Mouse (Mus musculus): Measurements from ENCODE around the gene Rgp1.
"Not testable (repeated sequence)": the region's sequence is repeated elsewhere in the genome, so short reads cannot be mapped to it uniquely, and the experiment has no call there.

The Rgp1 gene

DNA sequence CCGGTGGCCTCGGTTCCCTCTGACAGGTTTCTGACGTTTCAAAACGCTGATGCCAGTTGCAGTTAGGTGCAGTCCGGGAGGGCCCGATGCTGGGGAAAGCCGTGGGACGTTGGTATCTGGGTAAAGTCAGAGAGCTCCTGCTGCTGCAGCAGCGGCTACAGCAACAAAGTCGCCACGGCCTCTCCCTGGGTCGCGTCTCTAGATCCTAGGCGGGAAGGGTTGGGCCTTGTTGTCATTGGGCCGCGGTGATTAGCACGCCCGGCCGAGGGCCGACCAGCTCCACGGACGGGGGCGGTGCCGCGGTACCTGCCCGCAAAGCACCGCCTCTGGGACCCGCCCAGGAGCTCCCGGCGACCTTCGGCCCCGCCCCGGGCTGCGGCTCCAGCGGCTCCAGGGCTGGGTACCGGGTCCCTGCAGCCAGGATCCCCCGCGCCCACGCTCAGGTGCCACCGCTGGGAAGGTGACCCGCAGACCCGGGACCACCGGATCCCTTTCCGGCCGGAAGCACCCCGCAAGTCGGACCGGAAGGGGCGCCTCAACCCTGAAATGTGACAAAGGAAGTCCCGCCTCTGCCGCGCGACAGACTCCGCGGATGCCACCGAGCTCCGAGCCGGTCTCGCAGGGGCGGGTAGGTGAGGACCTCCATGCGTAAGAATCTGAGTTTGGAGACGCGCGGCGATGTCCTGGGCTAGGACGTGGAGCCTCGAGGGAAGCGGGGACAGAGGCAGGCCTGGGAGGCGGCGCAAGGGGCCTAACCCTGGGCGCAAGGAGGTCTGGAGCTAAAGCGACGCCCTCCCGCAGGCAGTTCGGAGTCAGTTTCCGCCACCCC lies at the start of gene Rgp1, which contains the start of gene Gba2:
Rgp1 (plus strand) TSS at position 340 of the 829 bp plus-strand sequence.
Gba2 (minus strand) TSS at position 498 of the 829 bp plus-strand sequence.
- DNase-seq (ENCODE audit: low read depth, low spot score): peak; percentile 86

DNA sequence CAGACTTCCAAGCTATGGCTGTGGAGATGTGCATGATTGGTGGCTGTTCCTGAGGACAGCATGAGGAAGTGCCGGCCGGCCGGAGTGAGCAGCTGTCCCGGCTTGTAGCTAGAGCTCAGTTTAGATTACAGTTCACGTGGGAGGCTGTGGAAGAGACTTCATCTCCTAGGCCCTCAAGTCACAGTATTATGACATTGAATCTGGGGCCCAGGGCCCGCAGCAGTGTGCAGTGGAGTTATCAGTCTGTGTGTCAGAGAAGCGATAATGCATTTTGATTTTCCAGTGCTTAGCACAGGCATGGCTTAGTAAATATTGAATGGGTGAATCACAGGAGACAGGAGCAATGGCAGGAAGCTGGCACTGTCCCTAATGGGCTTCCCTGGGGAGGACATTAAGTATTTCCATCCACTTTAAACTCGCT lies 48.4 kb upstream of the Rgp1 start:
- no peak for DNase-seq (ENCODE audit: low read depth, low spot score)

DNA sequence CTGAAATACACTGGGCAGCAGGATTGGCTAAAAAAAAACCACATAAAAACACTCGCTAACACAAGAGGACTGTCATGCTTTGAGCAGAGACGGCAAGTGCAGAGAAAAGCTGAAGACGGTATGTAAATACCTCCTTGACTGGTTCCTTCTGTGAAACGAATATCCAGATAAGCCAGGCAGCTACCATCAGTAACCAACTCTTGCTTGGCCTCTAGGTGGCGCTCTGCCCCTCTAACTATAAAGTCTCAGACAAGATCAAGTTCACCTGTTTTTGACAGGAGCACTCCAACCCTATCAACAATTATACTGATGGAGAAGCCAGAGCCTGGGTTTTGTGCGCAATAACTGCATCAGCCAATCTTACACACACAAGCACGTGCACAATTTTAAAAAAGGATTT lies 47.9 kb upstream of the Rgp1 start:
- DNase-seq (ENCODE audit: low read depth, low spot score): peak; percentile 90

DNA sequence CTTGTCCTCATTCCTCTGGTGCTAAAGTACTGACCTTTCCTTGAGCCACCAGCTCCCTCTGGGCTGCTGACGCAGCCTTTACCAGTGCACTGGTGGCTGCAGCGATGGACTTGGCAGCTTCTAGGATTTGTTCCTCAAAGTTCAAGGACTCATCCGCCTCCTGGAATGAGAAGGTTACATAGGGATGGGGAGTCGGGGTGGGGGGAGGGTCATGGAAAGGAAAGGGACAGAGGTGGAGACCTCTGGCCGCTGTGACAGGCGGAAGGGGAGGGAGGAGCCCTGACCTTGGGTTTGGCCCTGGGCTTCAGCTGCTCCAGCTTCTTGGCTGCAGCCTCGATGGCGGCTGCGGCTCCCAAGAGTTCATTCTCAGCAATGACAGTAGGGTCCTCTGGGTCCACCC lies 45.2 kb upstream of the Rgp1 start:
- DNase-seq (ENCODE audit: low read depth, low spot score): no peak

DNA sequence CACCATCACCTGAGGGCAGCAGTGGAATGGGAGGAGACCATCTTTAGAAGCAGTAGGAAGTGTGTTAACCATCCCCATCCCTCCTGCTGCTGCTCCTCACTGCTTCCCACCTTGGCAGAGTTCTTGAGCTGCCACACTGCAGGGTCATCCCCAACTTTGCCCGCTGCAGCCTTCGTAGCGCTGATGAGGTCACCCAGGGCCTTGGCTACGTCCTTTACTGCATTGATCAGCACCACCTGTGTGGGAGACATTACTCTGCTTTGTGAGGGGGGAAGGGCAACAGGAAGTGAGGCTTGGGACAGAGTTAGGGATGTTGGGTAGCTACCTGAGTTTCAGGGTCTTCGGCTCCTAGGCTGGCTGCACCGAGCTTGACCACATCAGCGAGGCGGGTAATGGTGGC lies 42.9 kb upstream of the Rgp1 start:
- DNase-seq (ENCODE audit: low read depth, low spot score): no peak

DNA sequence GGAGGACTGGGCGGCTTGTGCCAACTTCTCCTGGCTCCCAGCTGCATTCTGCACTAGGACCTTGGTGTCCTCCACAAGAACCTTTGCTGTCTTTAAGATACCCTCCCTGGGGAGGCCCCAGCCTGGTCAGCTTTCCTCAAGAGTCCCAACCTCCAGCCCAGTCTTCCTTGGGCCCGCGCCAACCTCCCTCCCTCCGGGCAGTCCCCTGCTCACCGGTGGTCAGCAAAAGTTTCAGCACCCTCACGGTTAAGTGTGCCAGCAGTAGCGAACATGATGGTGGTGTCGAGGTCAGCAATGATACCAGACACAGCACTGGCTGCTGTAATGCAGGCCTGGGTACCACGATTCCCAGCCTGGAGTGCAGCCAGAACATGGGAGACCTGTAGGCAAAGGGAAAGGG lies 42.5 kb upstream of the Rgp1 start:
- DNase-seq (ENCODE audit: low read depth, low spot score): no peak

DNA sequence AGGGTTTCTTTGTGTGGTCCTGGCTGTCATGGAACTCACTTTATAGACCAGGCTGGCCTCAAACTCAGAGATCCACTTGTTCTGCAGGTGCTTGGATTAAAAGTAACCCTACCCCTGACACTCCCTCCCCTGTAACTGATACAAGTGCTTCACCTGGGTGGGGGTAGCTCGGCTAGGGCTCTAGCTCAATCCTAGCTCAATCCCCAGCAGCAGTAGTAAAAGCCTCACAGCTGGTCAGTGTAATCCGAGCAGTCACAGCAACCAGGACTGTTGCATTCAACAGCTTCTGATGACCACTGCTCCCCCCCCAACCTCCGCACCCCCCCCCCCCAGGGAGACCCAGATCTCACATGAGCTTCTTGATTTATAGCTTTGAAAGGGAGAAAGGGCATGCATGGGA lies 36.5 kb upstream of the Rgp1 start:
- DNase-seq (ENCODE audit: low read depth, low spot score): no peak

DNA sequence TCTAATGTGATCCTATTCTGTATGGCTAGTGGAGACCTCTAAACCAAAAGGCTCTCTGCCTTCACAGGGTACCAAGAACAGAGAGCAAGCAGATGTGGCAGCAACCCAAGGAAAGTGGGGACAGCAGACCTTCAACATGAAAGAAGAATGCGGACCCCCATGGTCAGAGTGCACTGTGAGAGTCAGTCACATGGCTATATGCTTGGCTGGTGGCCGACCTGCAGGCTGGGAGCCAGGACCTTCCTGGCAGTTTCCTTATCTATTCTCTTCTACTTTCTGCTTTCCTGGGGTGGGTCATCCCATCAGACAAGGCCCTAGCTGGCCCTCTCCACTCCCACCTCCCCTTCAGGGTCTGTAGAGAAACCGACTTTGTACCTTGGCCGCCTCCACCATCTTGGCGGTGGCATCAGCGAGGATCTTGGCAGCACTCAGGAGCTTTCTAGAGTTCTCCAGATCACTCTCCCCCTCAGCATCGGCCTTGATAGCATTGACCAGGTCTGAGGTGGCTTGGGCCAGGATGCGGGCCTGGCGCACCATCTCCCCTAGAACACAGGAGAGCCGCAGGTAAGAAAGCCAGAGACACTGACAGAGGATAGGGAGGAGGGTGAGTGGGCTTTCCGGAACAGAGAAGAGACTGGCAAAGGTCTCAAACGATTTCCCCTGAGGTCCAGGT lies 32.0 kb upstream of the Rgp1 start:
- DNase-seq (ENCODE audit: low read depth, low spot score): no peak

DNA sequence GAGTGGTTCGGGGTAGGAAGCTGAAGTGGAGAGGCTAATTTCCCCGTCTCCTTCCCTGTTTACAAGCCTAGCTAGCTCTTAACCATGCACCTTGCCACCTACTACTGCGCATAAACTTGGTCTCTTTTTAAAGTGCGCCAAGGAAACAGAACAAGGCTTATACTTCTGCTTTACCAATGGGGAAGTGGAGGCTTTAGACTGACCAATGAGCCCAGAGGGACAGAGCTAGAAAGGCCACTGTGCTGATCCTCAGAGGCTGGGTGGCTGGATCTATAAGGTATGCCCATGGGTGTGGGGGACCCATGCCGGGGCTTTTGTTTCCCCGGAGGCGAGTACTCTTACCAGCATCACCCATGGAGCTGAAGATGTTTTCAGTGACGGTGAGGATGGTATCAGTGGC lies 31.4 kb upstream of the Rgp1 start:
- no peak for DNase-seq (ENCODE audit: low read depth, low spot score)

DNA sequence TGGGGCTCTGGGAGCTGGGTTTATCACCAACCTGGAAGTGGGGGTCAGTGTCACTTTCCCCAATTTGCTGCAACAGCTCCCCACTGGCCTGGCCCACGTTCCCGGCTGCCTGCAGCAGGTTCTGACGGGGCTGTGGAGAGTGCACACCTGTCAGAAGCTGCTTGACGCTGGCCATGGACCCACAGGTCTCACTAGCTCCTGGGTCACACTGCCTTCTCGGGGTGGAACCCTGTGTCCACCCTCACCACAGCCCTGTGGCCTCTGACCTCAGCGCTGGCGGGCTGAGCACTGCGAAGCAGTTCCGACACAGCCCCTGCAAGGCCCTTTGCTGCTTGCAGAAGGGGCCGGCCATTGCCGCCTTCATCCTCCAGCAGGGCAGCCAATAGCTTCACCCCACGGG lies 29.5 kb upstream of the Rgp1 start:
- no peak for DNase-seq (ENCODE audit: low read depth, low spot score)

DNA sequence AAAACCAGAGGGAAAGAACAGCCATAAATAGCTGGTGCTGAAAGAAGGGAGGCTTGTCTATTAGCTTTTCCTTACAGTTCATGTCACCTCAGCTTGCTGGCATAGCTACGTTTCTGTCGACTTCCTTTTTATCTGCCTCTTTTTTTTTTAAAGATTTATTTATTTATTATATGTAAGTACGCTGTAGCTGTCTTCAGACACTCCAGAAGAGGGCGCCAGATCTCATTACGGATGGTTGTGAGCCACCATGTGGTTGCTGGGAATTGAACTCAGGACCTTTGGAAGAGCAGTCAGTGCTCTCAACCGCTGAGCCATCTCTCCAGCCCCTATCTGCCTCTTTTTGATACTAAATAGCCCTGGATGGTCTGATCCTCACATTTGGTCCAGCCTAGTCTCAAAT lies 26.7 kb upstream of the Rgp1 start:
- not testable (repeated sequence) for DNase-seq (ENCODE audit: low read depth, low spot score)

DNA sequence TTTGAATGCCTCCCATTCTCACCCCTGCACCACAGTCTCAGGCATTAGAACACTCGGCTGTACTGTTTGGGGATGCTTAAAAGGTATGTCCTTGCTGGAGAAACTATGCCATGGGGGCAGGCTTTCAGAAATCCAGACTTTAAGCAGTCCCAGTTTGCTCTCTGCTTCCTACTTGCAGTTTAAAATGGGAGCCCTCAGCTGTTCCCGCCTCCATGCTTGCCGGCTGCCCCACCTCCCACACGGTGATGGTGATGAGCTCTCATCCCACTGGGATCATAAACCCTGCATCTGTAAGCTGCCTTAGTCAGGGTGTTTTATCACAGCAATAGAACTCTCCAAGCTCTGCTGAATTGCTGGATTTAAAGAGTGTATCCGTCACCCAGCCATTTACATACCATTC lies 26.1 kb upstream of the Rgp1 start:
- no peak for DNase-seq (ENCODE audit: low read depth, low spot score)

DNA sequence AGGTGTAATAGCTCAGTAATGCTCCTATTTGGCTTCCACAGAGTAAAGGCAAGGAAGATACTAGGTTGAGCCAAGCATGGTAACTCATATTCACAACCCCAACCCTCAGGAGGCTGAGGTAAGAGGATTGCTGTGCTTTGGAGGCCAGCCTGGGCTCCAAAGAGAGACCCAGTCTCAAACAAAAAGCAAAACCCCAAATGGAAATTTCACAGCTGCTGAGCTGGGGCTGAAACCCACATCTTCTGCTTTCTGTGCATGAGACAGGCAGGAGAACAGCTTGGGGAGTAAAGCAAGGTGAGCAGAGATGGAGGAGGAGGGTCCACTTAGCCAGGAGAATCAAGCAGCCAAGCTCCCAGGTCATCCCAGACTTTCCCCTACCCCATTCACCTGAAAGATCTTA lies 24.6 kb upstream of the Rgp1 start:
- no peak for DNase-seq (ENCODE audit: low read depth, low spot score)

DNA sequence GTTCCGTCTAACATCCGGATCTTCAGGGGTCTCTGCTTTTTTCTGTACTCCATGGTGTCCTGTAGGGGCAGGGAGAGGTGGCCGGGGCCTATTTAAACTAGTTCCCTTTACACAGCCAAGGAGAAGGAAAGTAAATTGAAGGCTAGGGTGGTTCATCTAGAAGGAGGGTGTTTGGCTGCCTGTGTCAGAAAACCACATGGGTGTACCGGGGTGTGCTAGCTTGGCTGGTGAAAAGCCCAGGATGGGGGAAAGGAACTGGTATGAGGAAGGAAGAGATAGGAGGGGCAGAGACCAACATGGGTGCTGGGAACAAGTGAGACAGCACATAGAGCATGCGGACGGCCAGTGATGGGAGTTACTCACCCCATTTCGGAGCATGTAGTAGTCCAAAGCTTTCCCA lies 22.6 kb upstream of the Rgp1 start:
- DNase-seq (ENCODE audit: low read depth, low spot score): no peak

DNA sequence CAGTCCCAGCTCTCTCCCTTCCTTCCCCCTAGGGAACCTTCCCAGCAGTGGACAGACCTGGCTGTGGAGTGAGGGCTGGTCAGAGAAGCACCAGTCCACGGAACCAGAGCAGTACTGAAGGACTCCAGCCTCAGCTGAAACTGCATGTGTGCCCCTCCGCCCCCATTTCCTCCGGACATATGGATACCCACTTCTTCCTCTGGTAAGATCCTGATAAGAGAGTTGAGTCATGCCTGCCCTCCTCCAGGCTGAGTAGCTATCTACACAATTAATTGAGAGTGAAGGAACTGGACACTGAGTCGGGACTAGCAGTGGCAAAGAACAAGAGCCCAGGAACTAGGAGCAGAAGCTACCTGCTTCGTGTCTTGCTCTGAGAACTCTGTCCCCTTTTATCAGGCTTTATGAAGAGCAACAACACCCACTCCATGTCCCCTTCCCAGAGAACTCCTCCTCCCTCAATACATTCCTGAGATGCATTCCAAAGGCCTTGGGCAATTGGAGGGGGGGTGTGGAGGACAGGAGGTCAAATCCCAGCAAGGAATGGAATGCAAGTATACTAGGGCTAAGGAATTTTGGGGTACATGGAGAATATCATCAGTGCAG lies 20.4 kb upstream of the Rgp1 start:
- DNase-seq (ENCODE audit: low read depth, low spot score): no peak

DNA sequence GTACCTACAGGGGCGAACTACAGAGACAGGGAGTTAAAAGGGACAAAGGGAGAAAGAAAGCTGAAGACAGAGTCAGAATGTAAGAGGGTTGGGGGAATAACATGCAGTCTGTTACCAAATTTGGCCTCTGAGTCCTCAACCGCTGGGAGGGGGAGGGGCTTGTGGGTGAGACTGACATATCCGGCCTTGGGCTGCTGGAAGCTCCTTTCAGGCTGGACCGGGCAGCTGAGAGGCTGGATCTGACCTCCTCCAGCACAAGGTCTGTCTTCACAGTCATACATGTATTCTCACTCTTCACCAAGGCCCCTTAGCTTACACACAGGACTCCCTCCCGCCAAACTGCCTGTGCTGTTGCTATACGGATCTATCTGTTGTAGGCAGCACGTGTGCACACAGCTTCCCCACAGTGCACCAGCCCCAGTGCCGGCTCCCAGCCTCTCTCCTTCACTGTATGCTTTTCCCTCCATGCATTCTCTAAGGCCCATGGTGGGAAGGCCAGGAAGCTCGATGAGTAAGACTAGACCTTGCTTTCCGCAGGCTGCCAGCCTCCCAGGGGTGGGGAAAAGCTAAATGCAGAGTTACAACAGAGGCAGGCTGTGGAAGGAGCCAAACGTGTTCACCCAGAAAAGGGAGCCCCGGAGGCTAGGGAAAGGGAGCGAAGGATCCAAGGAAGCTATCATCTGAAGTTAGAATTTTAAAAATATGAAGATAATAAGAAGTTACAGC lies 19.7 kb upstream of the Rgp1 start:
- peak; percentile 80 for DNase-seq (ENCODE audit: low read depth, low spot score)

DNA sequence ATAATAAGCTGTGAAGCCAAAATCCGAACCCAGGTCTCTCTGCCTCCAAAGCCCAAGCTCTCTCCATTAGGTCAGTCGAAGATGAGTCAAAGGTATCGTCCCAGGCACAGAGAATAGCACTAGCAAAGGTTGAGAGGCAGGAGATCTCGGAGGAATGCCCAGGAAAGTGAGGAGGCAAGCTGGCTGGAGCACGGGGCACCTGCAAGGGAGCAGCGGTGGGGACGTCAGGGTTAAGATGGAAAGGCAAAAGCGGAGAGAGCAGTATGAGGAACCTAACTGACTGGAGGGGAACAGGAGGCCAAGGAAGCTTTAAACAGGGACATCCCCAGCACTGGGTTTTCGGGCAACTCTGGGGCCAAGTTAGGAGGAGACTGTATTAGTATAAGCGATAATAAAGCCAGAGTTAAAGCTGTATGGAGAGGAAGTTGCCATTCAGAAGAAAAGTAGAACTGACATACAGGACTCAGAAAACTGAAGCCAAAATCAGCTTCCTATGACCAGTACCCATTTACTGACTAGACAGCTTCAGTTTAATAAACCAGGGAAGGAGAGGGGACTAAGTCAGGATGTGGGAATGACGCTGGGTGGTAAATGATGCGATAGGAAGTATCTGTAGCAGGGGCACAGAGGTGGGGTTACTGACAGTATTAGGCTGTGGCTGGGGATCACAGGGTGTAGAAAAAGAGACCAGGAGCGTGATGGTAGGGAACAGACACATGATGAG lies 18.8 kb upstream of the Rgp1 start:
- DNase-seq (ENCODE audit: low read depth, low spot score): peak; percentile 9

DNA sequence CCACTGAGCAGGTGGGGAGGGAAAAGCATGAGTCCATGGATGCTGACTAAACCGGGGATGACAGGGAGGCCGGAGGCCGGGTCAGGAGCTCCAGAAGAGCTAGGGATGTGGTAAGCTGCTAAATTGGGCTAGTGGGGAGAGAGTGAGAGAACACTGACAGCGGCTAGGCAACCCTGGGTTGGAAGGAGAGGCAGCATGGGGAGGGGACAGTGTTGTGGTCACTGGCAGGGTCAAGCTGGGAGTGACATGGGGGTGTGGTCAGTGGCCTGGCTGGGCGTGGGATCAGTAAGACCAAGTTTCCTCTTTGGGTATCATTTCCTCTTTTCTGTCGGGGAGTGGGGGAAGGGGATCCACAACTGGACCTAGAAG lies 18.3 kb upstream of the Rgp1 start:
- DNase-seq (ENCODE audit: low read depth, low spot score): peak; percentile 13

DNA sequence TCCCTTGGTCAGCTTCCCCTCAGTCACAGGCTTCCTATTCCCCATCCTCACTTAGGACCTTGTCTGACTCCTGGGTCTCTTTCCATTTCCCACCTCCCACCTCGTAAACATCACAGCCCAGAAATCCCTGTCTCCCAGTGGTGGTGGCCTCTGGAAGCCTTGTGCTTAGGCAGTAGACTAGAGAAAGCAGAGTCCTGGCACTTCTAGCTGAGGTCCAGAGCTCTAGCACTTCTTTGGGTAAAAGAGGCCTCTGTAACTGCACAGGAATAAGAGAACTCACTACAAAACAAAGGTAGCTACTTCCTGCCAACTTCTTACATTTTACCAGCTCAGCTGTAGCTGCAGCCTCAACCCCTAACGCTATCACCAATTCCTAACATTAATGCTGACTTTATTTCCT lies 17.5 kb upstream of the Rgp1 start:
- peak; percentile 34 for DNase-seq (ENCODE audit: low read depth, low spot score)

DNA sequence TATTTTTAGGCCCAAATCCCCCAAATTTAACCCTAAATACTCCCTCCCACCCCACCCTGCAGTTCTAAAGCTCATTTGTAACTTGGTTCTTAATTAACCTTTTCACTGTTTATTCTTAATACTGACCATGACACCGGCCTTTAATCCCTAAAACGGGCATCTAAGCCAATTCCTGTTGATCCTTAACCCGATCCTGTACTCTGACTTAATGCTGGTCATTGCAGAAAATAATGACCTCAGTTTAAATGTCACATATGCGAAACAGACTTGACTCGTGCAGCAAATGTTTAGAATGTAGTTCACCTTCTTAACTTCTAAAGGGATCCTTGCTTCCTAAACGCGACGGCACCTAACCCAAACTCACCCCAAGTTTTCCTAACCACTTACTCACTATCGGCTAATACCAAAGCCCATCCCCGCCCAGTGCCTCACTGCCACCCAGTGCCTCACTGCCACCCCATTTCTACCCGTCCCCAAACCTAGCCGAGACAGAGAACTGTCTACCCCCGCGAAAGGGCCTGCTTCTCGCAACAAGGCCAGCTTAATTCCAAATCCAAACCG lies 17.0 kb upstream of the Rgp1 start:
- no peak for DNase-seq (ENCODE audit: low read depth, low spot score)

All from CD4-positive, CD25-positive, alpha-beta regulatory T cell, adult 2 months (primary cell).